Comparison of ENCODE assay signal across 10 mouse cellular contexts in genomic region chr5:147035301-147035700, GRCm38 (mm10).
"Had no signal": no experiment of that assay in that cellular context is flagged by ENCODE, and none has a peak within 500 bp of the region (broad histone marks: within the 10 kb centered on the region; RNA-seq: fewer than 3 reads in every experiment).

No protein-coding gene starts in this region.

- H3K4me3 ChIP-seq: limb, embryonic 12.5 days; liver, embryonic 13.5 days; megakaryocyte, embryonic 14.5 days; midbrain, embryonic 15.5 days; neural tube, embryonic 12.5 days had no signal

- DNase-seq: liver; liver, embryonic 13.5 days; liver, postnatal 0 days had no signal

- H3K4me2 ChIP-seq: limb, embryonic 12.5 days; liver, embryonic 13.5 days; midbrain, embryonic 11.5 days; midbrain, embryonic 15.5 days; neural tube, embryonic 12.5 days had no signal

- H3K9ac ChIP-seq: limb, embryonic 12.5 days; liver, embryonic 13.5 days; liver, postnatal 0 days; midbrain, embryonic 15.5 days; neural tube, embryonic 12.5 days had no signal

- H3K9me3 ChIP-seq: limb, embryonic 12.5 days; liver, embryonic 13.5 days; megakaryocyte, embryonic 14.5 days; midbrain, embryonic 15.5 days; neural tube, embryonic 12.5 days had no signal

- H3K27ac ChIP-seq: limb, embryonic 12.5 days; liver, embryonic 13.5 days; macrophage; midbrain, embryonic 15.5 days; neural tube, embryonic 12.5 days; stomach, postnatal 0 days had no signal

- H3K4me1 ChIP-seq: midbrain, embryonic 15.5 days had no signal

- ATAC-seq: liver, postnatal 0 days; midbrain, embryonic 15.5 days had no signal

- H3K27me3 ChIP-seq: limb, embryonic 12.5 days; liver, embryonic 13.5 days; megakaryocyte, embryonic 14.5 days; midbrain, embryonic 15.5 days; neural tube, embryonic 12.5 days had no signal

- H3K36me3 ChIP-seq: midbrain, embryonic 15.5 days had no signal
